16 mouse cellular contexts compared by ENCODE assay signal in genomic region chr12:112961872-112962271, GRCm38 (mm10). TPM values are rescaled to one million over a fixed set of nuclear protein-coding genes. Genes with fewer than 3 reads are reported as not detected.
A peak's percentile ranks its signal among the peaks of the same experiment; 100 is the strongest.
DNase-seq lines count a peak whose midpoint lies in the region; ATAC-seq and TF ChIP-seq lines count a peak whose summit lies in the region.
"Had no signal": no experiment of that assay in that cellular context is flagged by ENCODE, and none has a peak within 500 bp of the region (broad histone marks: within the 10 kb centered on the region; RNA-seq: fewer than 3 reads in every experiment).

No protein-coding gene starts in this region.

- 26% methylated on average over 5 of the region's 5 CpGs for WGBS in heart, adult 2 months
- 77% methylated on average over 5 of the region's 5 CpGs for WGBS in heart, embryonic 11.5 days (ENCODE audit: insufficient replicate concordance)
- 78% methylated on average over 5 of the region's 5 CpGs for WGBS in intestine, postnatal 0 days
- 76% methylated on average over 5 of the region's 5 CpGs for WGBS in intestine, embryonic 15.5 days
- WGBS in lung, embryonic 14.5 days: 77% methylated on average over 5 of the region's 5 CpGs

- intact Hi-C loops in heart, adult 2 months (cut with DNase I): no loop called here

- no peaks in the 10 kb centered on the region for H3K79me2 ChIP-seq in heart, adult 2 months (replicated peaks; ENCODE audit: control insufficient read depth, insufficient read depth, low read length)

- no peak overlapping the region for H3K9ac ChIP-seq in heart, adult 2 months (ENCODE audit: low read depth, low read length)
- no peak overlapping the region for H3K9ac ChIP-seq in heart, embryonic 11.5 days (ENCODE audit: low read depth, low read length)
- no peak overlapping the region for H3K9ac ChIP-seq in intestine, postnatal 0 days (ENCODE audit: low read depth, low read length)
- H3K9ac ChIP-seq in intestine, embryonic 15.5 days: no peak overlapping the region
- H3K9ac ChIP-seq in lung, embryonic 14.5 days: no peak overlapping the region
- H3K9ac ChIP-seq: forebrain, postnatal 0 days; hindbrain, embryonic 12.5 days had no signal

- H3K9me3 ChIP-seq in heart, embryonic 11.5 days (replicated peaks; ENCODE audit: control insufficient read depth, low read length): no peaks in the 10 kb centered on the region
- no peaks in the 10 kb centered on the region for H3K9me3 ChIP-seq in intestine, postnatal 0 days (ENCODE audit: control insufficient read depth)
- H3K9me3 ChIP-seq in intestine, embryonic 15.5 days: no peaks in the 10 kb centered on the region
- no peaks in the 10 kb centered on the region for H3K9me3 ChIP-seq in lung, embryonic 14.5 days (ENCODE audit: low read depth, low read length)
- H3K9me3 ChIP-seq: hindbrain, embryonic 12.5 days; megakaryocyte, embryonic 14.5 days had no signal

- H3K27me3 ChIP-seq in heart, adult 2 months (ENCODE audit: control insufficient read depth, insufficient read depth, low read length): no peaks in the 10 kb centered on the region
- no peaks in the 10 kb centered on the region for H3K27me3 ChIP-seq in heart, embryonic 11.5 days (ENCODE audit: control insufficient read depth, insufficient read depth, low read length)
- H3K27me3 ChIP-seq in intestine, postnatal 0 days (replicated peaks; ENCODE audit: control insufficient read depth, insufficient read depth, low read length): no peaks in the 10 kb centered on the region
- H3K27me3 ChIP-seq in intestine, embryonic 15.5 days (replicated peaks): no peaks in the 10 kb centered on the region
- no peaks in the 10 kb centered on the region for H3K27me3 ChIP-seq in lung, embryonic 14.5 days (ENCODE audit: insufficient read depth, low read length)
- H3K27me3 ChIP-seq: hindbrain, embryonic 12.5 days; megakaryocyte, embryonic 14.5 days had no signal

- TF ChIP-seq POLR2A in heart, adult 2 months (IDR thresholded peaks at IDR 0.05; ENCODE audit: insufficient read depth, low read depth, low read length): no peak

- no peak for DNase-seq in heart, adult 2 months
- no peak for DNase-seq in lung, embryonic 14.5 days
- DNase-seq in lung, postnatal 4 days: no peak
- DNase-seq in Muller cell, postnatal 12 days (ENCODE audit: inconsistent ontology term): no peak
- DNase-seq: adrenal gland, adult 8-10 months; embryo, embryonic 11 days; forebrain, postnatal 0 days; kidney, adult 11 months; retina, postnatal 1 day had no signal

- H3K4me1 ChIP-seq in heart, adult 2 months (ENCODE audit: control insufficient read depth, insufficient read depth, low read length): no peaks in the 10 kb centered on the region; the same call in 1 of the 2 replicates
- peaks cover 9% of the 10 kb centered on the region; the same call in 1 of the 2 replicates for H3K4me1 ChIP-seq in heart, embryonic 11.5 days (ENCODE audit: control insufficient read depth, insufficient read depth, low read length)
- no peaks in the 10 kb centered on the region for H3K4me1 ChIP-seq in intestine, postnatal 0 days (replicated peaks; ENCODE audit: control insufficient read depth, insufficient read depth, low read length)
- no peaks in the 10 kb centered on the region for H3K4me1 ChIP-seq in intestine, embryonic 15.5 days (replicated peaks)
- H3K4me1 ChIP-seq in lung, embryonic 14.5 days (ENCODE audit: insufficient read depth): no peaks in the 10 kb centered on the region
- H3K4me1 ChIP-seq: hindbrain, embryonic 12.5 days had no signal

- no peak for TF ChIP-seq CTCF in heart, adult 2 months (IDR thresholded peaks at IDR 0.05)
- TF ChIP-seq CTCF in intestine, postnatal 0 days (IDR thresholded peaks at IDR 0.05; ENCODE audit: low read depth): no peak
- TF ChIP-seq CTCF in lung, embryonic 14.5 days (IDR thresholded peaks at IDR 0.05; ENCODE audit: low read depth): no peak

- ATAC-seq in heart, embryonic 11.5 days (replicated peaks; ENCODE audit: insufficient number of reproducible peaks, low FRiP score, low TSS enrichment): no peak
- ATAC-seq in intestine, postnatal 0 days: no peak
- no peak for ATAC-seq in intestine, embryonic 15.5 days
- no peak for ATAC-seq in lung, embryonic 14.5 days (ENCODE audit: insufficient read depth)
- ATAC-seq: CD4-positive, CD25-positive, alpha-beta regulatory T cell, adult 4 months; forebrain, postnatal 0 days had no signal

- H3K4me3 ChIP-seq in heart, adult 2 months: no peak overlapping the region
- H3K4me3 ChIP-seq in heart, embryonic 11.5 days (ENCODE audit: low read depth, low read length): no peak overlapping the region
- H3K4me3 ChIP-seq in intestine, postnatal 0 days (ENCODE audit: low read depth, low read length): no peak overlapping the region
- H3K4me3 ChIP-seq in intestine, embryonic 15.5 days (replicated peaks): no peak overlapping the region
- H3K4me3 ChIP-seq in lung, embryonic 14.5 days (ENCODE audit: low read depth, low read length): no peak overlapping the region
- H3K4me3 ChIP-seq: erythroblast, embryonic 14.5 days; hindbrain, embryonic 12.5 days; megakaryocyte, embryonic 14.5 days had no signal

- no peaks in the 10 kb centered on the region for H3K36me3 ChIP-seq in heart, adult 2 months (ENCODE audit: control insufficient read depth, insufficient read depth, low read length)
- H3K36me3 ChIP-seq in heart, embryonic 11.5 days (ENCODE audit: control insufficient read depth, insufficient read depth, low read length): peaks cover 49% of the 10 kb centered on the region
- H3K36me3 ChIP-seq in intestine, postnatal 0 days (ENCODE audit: control insufficient read depth, insufficient read depth): peaks cover 78% of the 10 kb centered on the region
- peaks cover 59% of the 10 kb centered on the region for H3K36me3 ChIP-seq in intestine, embryonic 15.5 days
- peaks cover 82% of the 10 kb centered on the region for H3K36me3 ChIP-seq in lung, embryonic 14.5 days (ENCODE audit: insufficient read depth)

- peak overlapping the region; percentile 26; the same call in 1 of the 2 replicates for H3K27ac ChIP-seq in heart, adult 2 months
- H3K27ac ChIP-seq in heart, embryonic 11.5 days (ENCODE audit: low read depth, low read length): no peak overlapping the region; the same call in 1 of the 2 replicates
- H3K27ac ChIP-seq in intestine, postnatal 0 days (ENCODE audit: low read depth, low read length): 0 out of 2 replicates have a peak overlapping the region, but pooled peaks have one; percentile 21
- no peak overlapping the region for H3K27ac ChIP-seq in intestine, embryonic 15.5 days
- H3K27ac ChIP-seq in lung, embryonic 14.5 days (ENCODE audit: low read depth): 0 out of 2 replicates have a peak overlapping the region, but pooled peaks have one; percentile 3
- H3K27ac ChIP-seq: hindbrain, embryonic 12.5 days had no signal

- no peak for TF ChIP-seq EP300 in heart, adult 2 months (IDR thresholded peaks at IDR 0.05; ENCODE audit: insufficient read depth, low read depth, low read length)

- no peak overlapping the region for H3K4me2 ChIP-seq in heart, embryonic 11.5 days
- H3K4me2 ChIP-seq in intestine, postnatal 0 days (replicated peaks; ENCODE audit: low read depth): no peak overlapping the region
- no peak overlapping the region for H3K4me2 ChIP-seq in intestine, embryonic 15.5 days (replicated peaks)
- H3K4me2 ChIP-seq in lung, embryonic 14.5 days: no peak overlapping the region
- H3K4me2 ChIP-seq: hindbrain, embryonic 12.5 days had no signal

RNA-seq across cellular contexts. Expression of gene Btbd6, which starts 14.4 kb away (rescaled TPM):
- total RNA-seq in heart, adult 2 months (2021): 10 to 100 TPM; 21.8 to 24.3 TPM
- polyA plus RNA-seq in heart, adult 2 months (2012; rRNA removed): 26.7 and 27.4 TPM in 2 replicates
- polyA plus RNA-seq in heart, embryonic 11.5 days (2014; fragmentation: Nextera tagmentation; extraction: Ambion mirVana): 18.9 and 22.5 TPM in 2 replicates
- 13.1 and 13.3 TPM in 2 replicates for polyA plus RNA-seq in intestine, postnatal 0 days (2015; fragmentation: Nextera tagmentation; extraction: Ambion mirVana)
- polyA plus RNA-seq in intestine, embryonic 15.5 days (2015; fragmentation: Nextera tagmentation; extraction: Ambion mirVana): 19.5 and 22.4 TPM in 2 replicates
- polyA plus RNA-seq in lung, embryonic 14.5 days (2014; fragmentation: Nextera tagmentation; extraction: Ambion mirVana): 26.4 and 26.7 TPM in 2 replicates

RNA-seq across cellular contexts. Expression of gene Nudt14, which starts 19.9 kb away (rescaled TPM):
- total RNA-seq in heart, adult 2 months (2021): 1 to 10 TPM; 5.7 to 8.6 TPM
- 11.4 and 14.8 TPM in 2 replicates for polyA plus RNA-seq in heart, adult 2 months (2012; rRNA removed)
- polyA plus RNA-seq in heart, embryonic 11.5 days (2014; fragmentation: Nextera tagmentation; extraction: Ambion mirVana): 44.2 and 50.7 TPM in 2 replicates
- 90.6 and 92.1 TPM in 2 replicates for polyA plus RNA-seq in intestine, postnatal 0 days (2015; fragmentation: Nextera tagmentation; extraction: Ambion mirVana)
- polyA plus RNA-seq in intestine, embryonic 15.5 days (2015; fragmentation: Nextera tagmentation; extraction: Ambion mirVana): 91.3 and 94.7 TPM in 2 replicates
- polyA plus RNA-seq in lung, embryonic 14.5 days (2014; fragmentation: Nextera tagmentation; extraction: Ambion mirVana): 107 and 116 TPM in 2 replicates

RNA-seq across cellular contexts. Expression of gene Jag2, which starts 32.3 kb away (rescaled TPM):
- 10 to 100 TPM; 25.4 to 27.4 TPM for total RNA-seq in heart, adult 2 months (2021)
- polyA plus RNA-seq in heart, adult 2 months (2012; rRNA removed): 34.4 and 35.5 TPM in 2 replicates
- polyA plus RNA-seq in heart, embryonic 11.5 days (2014; fragmentation: Nextera tagmentation; extraction: Ambion mirVana): 1.5 and 2.2 TPM in 2 replicates
- 1.4 and 1.6 TPM in 2 replicates for polyA plus RNA-seq in intestine, postnatal 0 days (2015; fragmentation: Nextera tagmentation; extraction: Ambion mirVana)
- polyA plus RNA-seq in intestine, embryonic 15.5 days (2015; fragmentation: Nextera tagmentation; extraction: Ambion mirVana): 3.7 and 4.1 TPM in 2 replicates
- 6.3 and 8.0 TPM in 2 replicates for polyA plus RNA-seq in lung, embryonic 14.5 days (2014; fragmentation: Nextera tagmentation; extraction: Ambion mirVana)
- polyA plus RNA-seq: erythroblast, embryonic 14.5 days had no signal

RNA-seq across cellular contexts. Expression of gene Brf1, which starts 38.6 kb away (rescaled TPM):
- total RNA-seq in heart, adult 2 months (2021): 10 to 100 TPM; 22.3 to 25.1 TPM
- 22.4 and 29.3 TPM in 2 replicates for polyA plus RNA-seq in heart, adult 2 months (2012; rRNA removed)
- polyA plus RNA-seq in heart, embryonic 11.5 days (2014; fragmentation: Nextera tagmentation; extraction: Ambion mirVana): 33.7 and 39.5 TPM in 2 replicates
- polyA plus RNA-seq in intestine, postnatal 0 days (2015; fragmentation: Nextera tagmentation; extraction: Ambion mirVana): 17.9 and 21.3 TPM in 2 replicates
- 45.8 and 49.8 TPM in 2 replicates for polyA plus RNA-seq in intestine, embryonic 15.5 days (2015; fragmentation: Nextera tagmentation; extraction: Ambion mirVana)
- polyA plus RNA-seq in lung, embryonic 14.5 days (2014; fragmentation: Nextera tagmentation; extraction: Ambion mirVana): 61.7 and 65.9 TPM in 2 replicates

RNA-seq across cellular contexts. Expression of gene Pacs2, which starts 52.4 kb away (rescaled TPM):
- 10 to 100 TPM; 34.9 to 37.5 TPM for total RNA-seq in heart, adult 2 months (2021)
- 34.8 and 37.4 TPM in 2 replicates for polyA plus RNA-seq in heart, adult 2 months (2012; rRNA removed)
- 7.3 and 11.3 TPM in 2 replicates for polyA plus RNA-seq in heart, embryonic 11.5 days (2014; fragmentation: Nextera tagmentation; extraction: Ambion mirVana)
- 5.1 and 5.2 TPM in 2 replicates for polyA plus RNA-seq in intestine, postnatal 0 days (2015; fragmentation: Nextera tagmentation; extraction: Ambion mirVana)
- polyA plus RNA-seq in intestine, embryonic 15.5 days (2015; fragmentation: Nextera tagmentation; extraction: Ambion mirVana): 11.7 and 12.1 TPM in 2 replicates
- 12.3 and 15.6 TPM in 2 replicates for polyA plus RNA-seq in lung, embryonic 14.5 days (2014; fragmentation: Nextera tagmentation; extraction: Ambion mirVana)

Comparison
In these comparisons a context has a peak if more than half of its experiments do, and no peak if none do; other contexts are left out.
1. H3K27ac ChIP-seq: peak in heart, adult 2 months (single experiment), intestine, postnatal 0 days (single experiment) and lung, embryonic 14.5 days (single experiment); none in heart, embryonic 11.5 days (single experiment) and intestine, embryonic 15.5 days (single experiment).